Mouse (Mus musculus): Measurements from ENCODE around the gene Zfp536. TPM values are rescaled to one million over a fixed set of nuclear protein-coding genes. Genes with fewer than 3 reads are reported as not detected.
"Not testable (repeated sequence)": the region's sequence is repeated elsewhere in the genome, so short reads cannot be mapped to it uniquely, and the experiment has no call there.

The Zfp536 gene
- polyA plus RNA-seq, 1 experiment from 2014 or later, result 9.2 TPM

- Histone ChIP-seq H3K27me3 (ENCODE audit: control insufficient read depth, insufficient read depth, low read length) (no peaks in the 10 kb centered on the region), H3K27ac (ENCODE audit: low read depth, low read length) (no peak overlapping the region), H3K9me3 (ENCODE audit: control insufficient read depth, low read length) (no peaks in the 10 kb centered on the region), H3K9ac (ENCODE audit: low read depth, low read length) (no peak overlapping the region), H3K4me2 (replicated peaks; ENCODE audit: low read depth, low read length) (no peak overlapping the region), H3K4me3 (ENCODE audit: low read length) (no peak overlapping the region), H3K36me3 (ENCODE audit: control insufficient read depth, insufficient read depth, low read length) (no peaks in the 10 kb centered on the region), H3K4me1 (ENCODE audit: control insufficient read depth, insufficient read depth, low read length) (no peaks in the 10 kb centered on the region)
- ATAC-seq (ENCODE audit: low FRiP score, low TSS enrichment), result no peak
- whole genome bisulfite sequencing, result 60% methylated on average over 10 of the region's 10 CpGs
These were observed 159.1 kb downstream of the Zfp536 start for GRCm38 (mm10) chr7:37614381-37614780.

- Histone ChIP-seq H3K36me3 (ENCODE audit: control insufficient read depth, insufficient read depth, low read length) (no peaks in the 10 kb centered on the region), H3K4me2 (replicated peaks; ENCODE audit: low read depth, low read length) (no peak overlapping the region), H3K4me3 (ENCODE audit: low read length) (no peak overlapping the region), H3K9ac (ENCODE audit: low read depth, low read length) (no peak overlapping the region), H3K27me3 (ENCODE audit: control insufficient read depth, insufficient read depth, low read length) (no peaks in the 10 kb centered on the region), H3K27ac (ENCODE audit: low read depth, low read length) (no peak overlapping the region), H3K9me3 (ENCODE audit: control insufficient read depth, low read length) (no peaks in the 10 kb centered on the region), H3K4me1 (ENCODE audit: control insufficient read depth, insufficient read depth, low read length) (no peaks in the 10 kb centered on the region)
- WGBS, result 96% methylated on average over 14 of the region's 14 CpGs
- ATAC-seq (ENCODE audit: low FRiP score, low TSS enrichment), result no peak
These were observed 164.9 kb downstream of the Zfp536 start for GRCm38 (mm10) chr7:37608556-37608955.

- no peaks in the 10 kb centered on the region for H3K9me3 ChIP-seq (ENCODE audit: control insufficient read depth, low read length)
- no peak for ATAC-seq (ENCODE audit: low FRiP score, low TSS enrichment)
- H3K27ac ChIP-seq (ENCODE audit: low read depth, low read length), result no peak overlapping the region
- H3K27me3 ChIP-seq (ENCODE audit: control insufficient read depth, insufficient read depth, low read length), result no peaks in the 10 kb centered on the region
- no peak overlapping the region for H3K4me3 ChIP-seq (ENCODE audit: low read length)
- H3K4me2 ChIP-seq (replicated peaks; ENCODE audit: low read depth, low read length), result no peak overlapping the region
- WGBS, result 96% methylated on average over 6 of the region's 6 CpGs
- H3K4me1 ChIP-seq (ENCODE audit: control insufficient read depth, insufficient read depth, low read length), result no peaks in the 10 kb centered on the region
- H3K9ac ChIP-seq (ENCODE audit: low read depth, low read length), result no peak overlapping the region
- H3K36me3 ChIP-seq (ENCODE audit: control insufficient read depth, insufficient read depth, low read length), result no peaks in the 10 kb centered on the region
These were observed 165.5 kb downstream of the Zfp536 start for GRCm38 (mm10) chr7:37607906-37608305.

GRCm38 (mm10) chr7:37606472-37606871 is 167.0 kb downstream of the Zfp536 start:
- ATAC-seq (ENCODE audit: low FRiP score, low TSS enrichment), result no peak
- no peak overlapping the region for H3K4me2 ChIP-seq (replicated peaks; ENCODE audit: low read depth, low read length)
- WGBS, result 82% methylated on average over 5 of the region's 5 CpGs

GRCm38 (mm10) chr7:37603525-37603909 is 169.9 kb downstream of the Zfp536 start:
- not testable (repeated sequence) for H3K4me3 ChIP-seq (ENCODE audit: low read length); H3K4me2 ChIP-seq (replicated peaks; ENCODE audit: low read depth, low read length); ATAC-seq (ENCODE audit: low FRiP score, low TSS enrichment); H3K4me1 ChIP-seq (ENCODE audit: control insufficient read depth, insufficient read depth, low read length); H3K9ac ChIP-seq (ENCODE audit: low read depth, low read length); H3K9me3 ChIP-seq (ENCODE audit: control insufficient read depth, low read length); H3K27ac ChIP-seq (ENCODE audit: low read depth, low read length); H3K27me3 ChIP-seq (ENCODE audit: control insufficient read depth, insufficient read depth, low read length); H3K36me3 ChIP-seq (ENCODE audit: control insufficient read depth, insufficient read depth, low read length)

More at GRCm38 (mm10) chr7:37606472-37606871, 167.0 kb downstream of the Zfp536 start:
- H3K27me3 ChIP-seq (ENCODE audit: control insufficient read depth, insufficient read depth, low read length), result no peaks in the 10 kb centered on the region
- H3K9me3 ChIP-seq (ENCODE audit: control insufficient read depth, low read length), result no peaks in the 10 kb centered on the region
- H3K4me1 ChIP-seq (ENCODE audit: control insufficient read depth, insufficient read depth, low read length), result no peaks in the 10 kb centered on the region
- no peak overlapping the region for H3K9ac ChIP-seq (ENCODE audit: low read depth, low read length)
- no peaks in the 10 kb centered on the region for H3K36me3 ChIP-seq (ENCODE audit: control insufficient read depth, insufficient read depth, low read length)
- H3K27ac ChIP-seq (ENCODE audit: low read depth, low read length), result no peak overlapping the region
- no peak overlapping the region for H3K4me3 ChIP-seq (ENCODE audit: low read length)

- Histone ChIP-seq H3K9me3 (ENCODE audit: control insufficient read depth, low read length) (no peaks in the 10 kb centered on the region), H3K9ac (ENCODE audit: low read depth, low read length) (no peak overlapping the region), H3K4me2 (replicated peaks; ENCODE audit: low read depth, low read length) (no peak overlapping the region), H3K36me3 (ENCODE audit: control insufficient read depth, insufficient read depth, low read length) (no peaks in the 10 kb centered on the region), H3K4me1 (ENCODE audit: control insufficient read depth, insufficient read depth, low read length) (no peaks in the 10 kb centered on the region), H3K27me3 (ENCODE audit: control insufficient read depth, insufficient read depth, low read length) (no peaks in the 10 kb centered on the region), H3K27ac (ENCODE audit: low read depth, low read length) (no peak overlapping the region), H3K4me3 (ENCODE audit: low read length) (no peak overlapping the region)
- ATAC-seq (ENCODE audit: low FRiP score, low TSS enrichment), result no peak
- 66% methylated on average over 9 of the region's 9 CpGs for WGBS
These were observed 170.4 kb downstream of the Zfp536 start for GRCm38 (mm10) chr7:37602871-37603524.

- no peaks in the 10 kb centered on the region for H3K27me3 ChIP-seq (ENCODE audit: control insufficient read depth, insufficient read depth, low read length)
- H3K27ac ChIP-seq (ENCODE audit: low read depth, low read length), result no peak overlapping the region
- no peak for ATAC-seq (ENCODE audit: low FRiP score, low TSS enrichment)
- no peaks in the 10 kb centered on the region for H3K4me1 ChIP-seq (ENCODE audit: control insufficient read depth, insufficient read depth, low read length)
- no peak overlapping the region for H3K9ac ChIP-seq (ENCODE audit: low read depth, low read length)
- 76% methylated on average over 4 of the region's 4 CpGs for WGBS
- no peak overlapping the region for H3K4me2 ChIP-seq (replicated peaks; ENCODE audit: low read depth, low read length)
- no peak overlapping the region for H3K4me3 ChIP-seq (ENCODE audit: low read length)
- no peaks in the 10 kb centered on the region for H3K9me3 ChIP-seq (ENCODE audit: control insufficient read depth, low read length)
- H3K36me3 ChIP-seq (ENCODE audit: control insufficient read depth, insufficient read depth, low read length), result no peaks in the 10 kb centered on the region
These were observed 173.1 kb downstream of the Zfp536 start for GRCm38 (mm10) chr7:37600318-37600717.

- Histone ChIP-seq H3K4me3 (ENCODE audit: low read length) (no peak overlapping the region), H3K9ac (ENCODE audit: low read depth, low read length) (no peak overlapping the region), H3K4me1 (ENCODE audit: control insufficient read depth, insufficient read depth, low read length) (no peaks in the 10 kb centered on the region), H3K27ac (ENCODE audit: low read depth, low read length) (no peak overlapping the region), H3K9me3 (ENCODE audit: control insufficient read depth, low read length) (no peaks in the 10 kb centered on the region), H3K36me3 (ENCODE audit: control insufficient read depth, insufficient read depth, low read length) (no peaks in the 10 kb centered on the region), H3K4me2 (replicated peaks; ENCODE audit: low read depth, low read length) (no peak overlapping the region), H3K27me3 (ENCODE audit: control insufficient read depth, insufficient read depth, low read length) (no peaks in the 10 kb centered on the region)
- 80% methylated on average over 12 of the region's 12 CpGs for WGBS
- ATAC-seq (ENCODE audit: low FRiP score, low TSS enrichment), result no peak
These were observed 179.0 kb downstream of the Zfp536 start for GRCm38 (mm10) chr7:37594211-37595030.

- WGBS, result 89% methylated on average over 6 of the region's 6 CpGs
- no peak overlapping the region for H3K4me3 ChIP-seq (ENCODE audit: low read length)
- no peaks in the 10 kb centered on the region for H3K27me3 ChIP-seq (ENCODE audit: control insufficient read depth, insufficient read depth, low read length)
- H3K4me2 ChIP-seq (replicated peaks; ENCODE audit: low read depth, low read length), result no peak overlapping the region
- ATAC-seq (ENCODE audit: low FRiP score, low TSS enrichment), result no peak
- H3K9ac ChIP-seq (ENCODE audit: low read depth, low read length), result no peak overlapping the region
- no peaks in the 10 kb centered on the region for H3K9me3 ChIP-seq (ENCODE audit: control insufficient read depth, low read length)
- H3K4me1 ChIP-seq (ENCODE audit: control insufficient read depth, insufficient read depth, low read length), result no peaks in the 10 kb centered on the region
- no peak overlapping the region for H3K27ac ChIP-seq (ENCODE audit: low read depth, low read length)
- H3K36me3 ChIP-seq (ENCODE audit: control insufficient read depth, insufficient read depth, low read length), result no peaks in the 10 kb centered on the region
These were observed 179.9 kb downstream of the Zfp536 start for GRCm38 (mm10) chr7:37593566-37593965.
